Mouse (Mus musculus): ENCODE measurements at regions not wholly inside any gene's neighbourhood (a gene's known extent, or its start where the extent isn't known, plus 50 kb on each side); places are given as distances from the start of the nearest gene placed in this dataset.

- H3K79me2 ChIP-seq (replicated peaks; ENCODE audit: control insufficient read depth, extremely low read depth, insufficient read depth, poor library complexity, severe bottlenecking) = no peaks in the 10 kb centered on the region
- in situ Hi-C loops (cut with MboI; ENCODE audit: low pct_ligation_motif_present, low pct_unique_long_range_greater_than_20kb, low sequenced_read_pairs) = loop anchor here (10.0 kb wide), 1 partner anchor 152 kb away; the partner anchor contains the start of gene Atg10
- no peak for DNase-seq (ENCODE audit: extremely low read depth)
- H3K4me2 ChIP-seq (ENCODE audit: insufficient read depth, low read depth, poor library complexity, severe bottlenecking) = no peak overlapping the region
- TF ChIP-seq CTCF (conservative IDR thresholded peaks at IDR 0.05 in 1 of 2, IDR thresholded peaks at IDR 0.05 in 1 of 2; ENCODE audit: low read depth in 2 of 2, low read length in 2 of 2) (no peak), SMC3 (IDR thresholded peaks at IDR 0.05; ENCODE audit: low read depth, low read length) (no peak), RAD21 (IDR thresholded peaks at IDR 0.05; ENCODE audit: low read depth, low read length) (no peak), ZC3H11A (IDR thresholded peaks at IDR 0.05; ENCODE audit: low read depth, low read length) (no peak), POLR2AphosphoS2 (IDR thresholded peaks at IDR 0.05; ENCODE audit: low read depth, low read length) (no peak), ZKSCAN1 (IDR thresholded peaks at IDR 0.05; ENCODE audit: borderline replicate concordance, low read depth, low read length) (no peak)
- H3K27ac ChIP-seq (ENCODE audit: insufficient read depth, low read depth) = no peak overlapping the region
- H3K4me1 ChIP-seq (ENCODE audit: control insufficient read depth in 1 of 2, insufficient read depth in 2 of 2) = peaks cover 6 to 9% of the 10 kb centered on the region in 2 experiments
- no peak overlapping the region for H3K9ac ChIP-seq (ENCODE audit: insufficient read depth, low read depth)
- dilution Hi-C loops (cut with MboI; ENCODE audit: extremely low pct_ligation_motif_present, extremely low pct_unique_long_range_greater_than_20kb, low sequenced_read_pairs) = no loop called here
- H3K36me3 ChIP-seq (replicated peaks in 1 of 2; ENCODE audit: control insufficient read depth in 1 of 2, insufficient read depth in 1 of 2, low read length in 1 of 2) = no peaks in the 10 kb centered on the region
- H3K27me3 ChIP-seq (replicated peaks) = no peaks in the 10 kb centered on the region
- H3K9me3 ChIP-seq (replicated peaks; ENCODE audit: low read length) = no peaks in the 10 kb centered on the region
- H3K4me3 ChIP-seq (replicated peaks in 1 of 3; ENCODE audit: low read depth in 2 of 3, low read length in 2 of 3, poor library complexity in 1 of 3) = no peak overlapping the region
These were observed 83.5 kb upstream of the Ssbp2 start for GRCm38 (mm10) chr13:91376556-91376955.

DNA sequence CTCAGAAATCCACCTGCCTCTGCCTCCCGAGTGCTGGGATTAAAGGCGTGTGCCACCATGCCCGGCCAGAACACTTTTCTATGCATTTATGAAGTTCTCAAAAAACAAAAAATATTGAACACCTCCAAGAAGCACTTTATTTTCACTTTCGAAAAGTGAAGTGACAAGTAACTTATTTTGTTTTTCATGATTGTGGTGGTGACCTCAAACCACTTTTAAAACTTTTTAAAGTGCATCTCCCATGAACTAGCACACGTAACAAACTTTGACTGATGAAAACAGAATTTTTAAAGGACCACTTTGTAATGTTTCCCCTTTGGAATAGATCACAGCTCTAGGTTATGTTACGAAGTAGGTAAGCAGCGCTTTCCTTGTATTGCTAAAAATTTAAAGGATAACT lies 82.7 kb upstream of the Ssbp2 start:
- TF ChIP-seq ZNF384 (IDR thresholded peaks at IDR 0.05; ENCODE audit: low read depth, low read length) (no peak), JUND (conservative IDR thresholded peaks at IDR 0.05; ENCODE audit: low read depth, low read length) (no peak)
- H3K27ac ChIP-seq (ENCODE audit: insufficient read depth, low read depth) = no peak overlapping the region
- in situ Hi-C loops (cut with MboI; ENCODE audit: low pct_ligation_motif_present, low pct_unique_long_range_greater_than_20kb, low sequenced_read_pairs) (loop anchor here (10.0 kb wide), 1 partner anchor 153 kb away; the partner anchor contains the start of gene Atg10), dilution Hi-C loops (cut with MboI; ENCODE audit: extremely low pct_ligation_motif_present, extremely low pct_unique_long_range_greater_than_20kb, low sequenced_read_pairs) (no loop called here)
- peaks cover 0 to under 1% of the 10 kb centered on the region in 2 experiments; a peak in 2 of 4 replicates for H3K4me1 ChIP-seq (ENCODE audit: control insufficient read depth in 1 of 2, insufficient read depth in 2 of 2)
- no peaks in the 10 kb centered on the region for H3K79me2 ChIP-seq (replicated peaks; ENCODE audit: control insufficient read depth, extremely low read depth, insufficient read depth, poor library complexity, severe bottlenecking)
- no peak overlapping the region for H3K9ac ChIP-seq (ENCODE audit: insufficient read depth, low read depth)
- no peak overlapping the region for H3K4me2 ChIP-seq (ENCODE audit: insufficient read depth, low read depth, poor library complexity, severe bottlenecking)
- H3K27me3 ChIP-seq (replicated peaks) = no peaks in the 10 kb centered on the region
- no peak for DNase-seq (ENCODE audit: extremely low read depth)
- H3K9me3 ChIP-seq (replicated peaks; ENCODE audit: low read length) = no peaks in the 10 kb centered on the region
- no peak overlapping the region for H3K4me3 ChIP-seq (replicated peaks in 1 of 3; ENCODE audit: low read depth in 2 of 3, low read length in 2 of 3, poor library complexity in 1 of 3)
- no peaks in the 10 kb centered on the region for H3K36me3 ChIP-seq (replicated peaks in 1 of 2; ENCODE audit: control insufficient read depth in 1 of 2, insufficient read depth in 1 of 2, low read length in 1 of 2)

DNA sequence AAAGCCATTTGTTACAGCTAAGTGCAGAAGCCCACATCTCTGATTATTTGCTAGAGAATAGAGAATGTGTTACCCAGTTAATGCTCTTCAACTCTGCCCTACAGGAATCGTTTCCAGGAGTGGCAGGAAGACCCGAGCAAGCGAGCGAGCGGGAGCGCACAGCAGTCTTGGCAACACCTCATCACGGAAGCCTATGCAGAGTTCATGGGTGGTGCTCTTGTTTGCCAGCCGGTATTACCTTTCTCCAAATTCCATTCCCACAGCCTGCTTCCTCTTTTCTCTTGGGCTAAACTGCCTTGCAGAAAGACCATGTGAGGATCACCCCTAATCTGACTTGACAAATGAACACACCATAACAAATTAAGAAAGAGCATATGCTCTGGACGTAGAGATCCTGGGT lies 82.1 kb upstream of the Ssbp2 start:
- DNase-seq (ENCODE audit: extremely low read depth) = no peak
- TF ChIP-seq PAX5 (IDR thresholded peaks at IDR 0.05; ENCODE audit: low read length) (no peak), CHD1 (IDR thresholded peaks at IDR 0.05; ENCODE audit: low read depth, low read length) (no peak), USF1 (IDR thresholded peaks at IDR 0.05; ENCODE audit: low read depth, low read length) (no peak), UBTF (IDR thresholded peaks at IDR 0.05; ENCODE audit: low read depth, low read length) (no peak), MYC (IDR thresholded peaks at IDR 0.05; ENCODE audit: low read depth, low read length) (no peak), MAFK (IDR thresholded peaks at IDR 0.05; ENCODE audit: insufficient replicate concordance, low read length) (no peak), ZMIZ1 (IDR thresholded peaks at IDR 0.05; ENCODE audit: low read depth, low read length) (no peak), ETS1 (conservative IDR thresholded peaks at IDR 0.05; ENCODE audit: low read depth, low read length) (no peak), JUND (conservative IDR thresholded peaks at IDR 0.05; ENCODE audit: low read depth, low read length) (no peak), MEF2A (IDR thresholded peaks at IDR 0.05; ENCODE audit: borderline replicate concordance, low read depth, low read length) (no peak), GABPA (IDR thresholded peaks at IDR 0.05; ENCODE audit: insufficient replicate concordance, low read depth, low read length) (no peak), USF2 (conservative IDR thresholded peaks at IDR 0.05; ENCODE audit: low read depth, low read length) (no peak), TBP (conservative IDR thresholded peaks at IDR 0.05; ENCODE audit: low read depth, low read length) (no peak), CHD2 (IDR thresholded peaks at IDR 0.05; ENCODE audit: low read length) (no peak), POLR2AphosphoS2 (IDR thresholded peaks at IDR 0.05; ENCODE audit: low read depth, low read length) (no peak)
- no peak overlapping the region for H3K4me3 ChIP-seq (replicated peaks in 1 of 3; ENCODE audit: low read depth in 2 of 3, low read length in 2 of 3, poor library complexity in 1 of 3)
- H3K27ac ChIP-seq (ENCODE audit: insufficient read depth, low read depth) = no peak overlapping the region
- dilution Hi-C loops (cut with MboI; ENCODE audit: extremely low pct_ligation_motif_present, extremely low pct_unique_long_range_greater_than_20kb, low sequenced_read_pairs) = no loop called here
- H3K79me2 ChIP-seq (replicated peaks; ENCODE audit: control insufficient read depth, extremely low read depth, insufficient read depth, poor library complexity, severe bottlenecking) = no peaks in the 10 kb centered on the region
- no peaks in the 10 kb centered on the region for H3K9me3 ChIP-seq (replicated peaks; ENCODE audit: low read length)
- no peaks in the 10 kb centered on the region for H3K4me1 ChIP-seq (ENCODE audit: control insufficient read depth in 1 of 2, insufficient read depth in 2 of 2)
- H3K27me3 ChIP-seq (replicated peaks) = no peaks in the 10 kb centered on the region
- no peak overlapping the region for H3K4me2 ChIP-seq (ENCODE audit: insufficient read depth, low read depth, poor library complexity, severe bottlenecking)
- in situ Hi-C loops (cut with MboI; ENCODE audit: low pct_ligation_motif_present, low pct_unique_long_range_greater_than_20kb, low sequenced_read_pairs) = loop anchor here (10.0 kb wide), 1 partner anchor 153 kb away; the partner anchor contains the start of gene Atg10
- no peaks in the 10 kb centered on the region for H3K36me3 ChIP-seq (replicated peaks in 1 of 2; ENCODE audit: control insufficient read depth in 1 of 2, insufficient read depth in 1 of 2, low read length in 1 of 2)
- H3K9ac ChIP-seq (ENCODE audit: insufficient read depth, low read depth) = no peak overlapping the region
